Mouse (Mus musculus) bone marrow, adult 2 months (tissue): Measurements from ENCODE around the gene Magi2. TPM values are rescaled to one million over a fixed set of nuclear protein-coding genes. Genes with fewer than 3 reads are reported as not detected.

Source experiments
- H3K27ac ChIP-seq: fragments of 200-500 bp; 2 replicates; pipeline ENCODE4 v1.5.1; 2012; ENCODE audit warnings: low read depth, mild to moderate bottlenecking, control low read depth, inconsistent platforms, low read length; ENCODE audit not compliant: control insufficient read depth, poor library complexity, insufficient read depth
- H3K4me1 ChIP-seq: fragments of 200-500 bp; 2 replicates; pipeline ENCODE4 v1.6.1; 2011; ENCODE audit warnings: low read length; ENCODE audit not compliant: control insufficient read depth, insufficient read depth
- H3K4me3 ChIP-seq: fragments of 200-500 bp; replicated peaks from 2 replicates; pipeline ENCODE3; 2011; ENCODE audit warnings: mild to moderate bottlenecking, low read depth, low read length, control low read depth; ENCODE audit not compliant: control insufficient read depth
- CTCF ChIP-seq: fragments of 200-500 bp; IDR thresholded peaks from 2 replicates; pipeline ENCODE4 v1.5.1; 2011; ENCODE audit warnings: low read length, control low read depth; ENCODE audit not compliant: control insufficient read depth, insufficient read depth
- POLR2A ChIP-seq: fragments of 200-500 bp; IDR thresholded peaks from 2 replicates; pipeline ENCODE4 v1.6.1; 2011; ENCODE audit warnings: low read depth, mild to moderate bottlenecking, control low read depth, low read length, borderline replicate concordance; ENCODE audit not compliant: control insufficient read depth
- WGBS: fragments of 180-500 bp; shearing (Covaris S2); methylation state at CpG from one replicate; pipeline ENCODE4 v1.1.7; 2018; 5-methylcytosine and 5-hydroxymethylcytosine counted together
- polyA plus RNA-seq: library from polyadenylated mRNA; stranded (reverse); fragments of >200 nt; gene quantifications from 2 replicates; pipeline ENCODE4 v1.2.4, GENCODE M21; 2011; ENCODE audit warnings: low replicate concordance; ENCODE audit not compliant: missing spikeins, insufficient read depth, insufficient read length

Gene Magi2
- polyA plus RNA-seq, 1 experiment: 0.47 TPM

- TF ChIP-seq CTCF: no peak
- TF ChIP-seq POLR2A: no peak
- Histone ChIP-seq H3K27ac (no peak overlapping the region), H3K4me3 (no peak overlapping the region), H3K4me1 (no peaks in the 10 kb centered on the region)
- 95% methylated on average over 1 of the region's 1 CpGs for WGBS
Observed at GRCm38 (mm10) chr5:19611788-19612187, 385.0 kb downstream of the Magi2 start.

- no peak overlapping the region for H3K4me3 ChIP-seq
- no peak overlapping the region for H3K27ac ChIP-seq
- TF ChIP-seq CTCF: no peak
- TF ChIP-seq POLR2A: no peak
- H3K4me1 ChIP-seq: no peaks in the 10 kb centered on the region
- WGBS: 81% methylated on average over 5 of the region's 5 CpGs
Observed at GRCm38 (mm10) chr5:19621678-19622077, 394.8 kb downstream of the Magi2 start.

GRCm38 (mm10) chr5:19633976-19634375, 407.1 kb downstream of the Magi2 start:
- TF ChIP-seq CTCF (no peak), POLR2A (no peak)
- WGBS: 81% methylated on average over 1 of the region's 1 CpGs

GRCm38 (mm10) chr5:19637789-19638188, 411.0 kb downstream of the Magi2 start:
- Histone ChIP-seq H3K27ac (no peak overlapping the region), H3K4me1 (no peaks in the 10 kb centered on the region), H3K4me3 (no peak overlapping the region)
- TF ChIP-seq POLR2A (no peak), CTCF (no peak)
- 59% methylated on average over 2 of the region's 2 CpGs for WGBS

More at GRCm38 (mm10) chr5:19633976-19634375, 407.1 kb downstream of the Magi2 start:
- no peak overlapping the region for H3K4me3 ChIP-seq
- H3K4me1 ChIP-seq: no peaks in the 10 kb centered on the region
- H3K27ac ChIP-seq: no peak overlapping the region

GRCm38 (mm10) chr5:19655986-19656385, 429.1 kb downstream of the Magi2 start:
- Histone ChIP-seq H3K4me3 (no peak overlapping the region), H3K27ac (no peak overlapping the region), H3K4me1 (no peaks in the 10 kb centered on the region)
- WGBS: 12% methylated on average over 1 of the region's 1 CpGs
- TF ChIP-seq POLR2A (no peak), CTCF (no peak)

- TF ChIP-seq POLR2A (no peak), CTCF (no peak)
- H3K4me3 ChIP-seq: no peak overlapping the region
- H3K4me1 ChIP-seq: no peaks in the 10 kb centered on the region
- WGBS: 72% methylated on average over 5 of the region's 5 CpGs
- H3K27ac ChIP-seq: no peak overlapping the region
Observed at GRCm38 (mm10) chr5:19666416-19666815, 439.6 kb downstream of the Magi2 start.

- no peak overlapping the region for H3K4me3 ChIP-seq
- H3K27ac ChIP-seq: no peak overlapping the region
- H3K4me1 ChIP-seq: no peaks in the 10 kb centered on the region
- 79% methylated on average over 2 of the region's 2 CpGs for WGBS
- TF ChIP-seq CTCF: no peak
- TF ChIP-seq POLR2A: no peak
Observed at GRCm38 (mm10) chr5:19717296-19717695, 490.5 kb downstream of the Magi2 start.

- Histone ChIP-seq H3K27ac (no peak overlapping the region), H3K4me1 (no peaks in the 10 kb centered on the region)
- TF ChIP-seq CTCF (no peak), POLR2A (no peak)
Observed at GRCm38 (mm10) chr5:19726277-19726676, 499.4 kb downstream of the Magi2 start.

GRCm38 (mm10) chr5:19745376-19745775, 518.5 kb downstream of the Magi2 start:
- Histone ChIP-seq H3K4me3 (no peak overlapping the region), H3K27ac (no peak overlapping the region), H3K4me1 (no peaks in the 10 kb centered on the region)
- TF ChIP-seq POLR2A (no peak), CTCF (no peak)
- WGBS: 88% methylated on average over 2 of the region's 2 CpGs

More at GRCm38 (mm10) chr5:19726277-19726676, 499.4 kb downstream of the Magi2 start:
- no peak overlapping the region for H3K4me3 ChIP-seq
